Mouse (Mus musculus): ENCODE data around the gene C87499.

The C87499 gene

GRCm38 (mm10) chr4:88634311-88634710 is at the start of gene C87499:
TSS of gene C87499 (minus strand) at chr4:88634411.
- no peak for DNase-seq

GRCm38 (mm10) chr4:88683812-88684211 is 49.6 kb upstream of the C87499 start, which contains the start of gene Ifna2:
TSS of gene Ifna2 (minus strand) at chr4:88683912.
- DNase-seq, result no peak

- DNase-seq, result no peak
These were observed 47.1 kb upstream of the C87499 start for GRCm38 (mm10) chr4:88681353-88681752.

- DNase-seq, result no peak
These were observed 46.2 kb upstream of the C87499 start for GRCm38 (mm10) chr4:88680362-88680761.

- DNase-seq, result no peak
These were observed 42.6 kb upstream of the C87499 start, which contains the start of gene Ifna16 for GRCm38 (mm10) chr4:88676824-88677223. TSS of gene Ifna16 (minus strand) at chr4:88676924.

GRCm38 (mm10) chr4:88655461-88655860 is 21.2 kb upstream of the C87499 start:
- peak; percentile 24 for DNase-seq

- DNase-seq, result no peak
These were observed 19.4 kb upstream of the C87499 start for GRCm38 (mm10) chr4:88653644-88654043.

GRCm38 (mm10) chr4:88644359-88644758 is 10.1 kb upstream of the C87499 start, which contains the start of gene Ifna13:
TSS of gene Ifna13 (minus strand) at chr4:88644459.
- no peak for DNase-seq

- DNase-seq, result no peak
These were observed 8.3 kb upstream of the C87499 start for GRCm38 (mm10) chr4:88642526-88642925.

- peak; percentile 94 for DNase-seq
These were observed 7.0 kb upstream of the C87499 start for GRCm38 (mm10) chr4:88641077-88641831.

- no peak for DNase-seq
These were observed 6.5 kb upstream of the C87499 start for GRCm38 (mm10) chr4:88640704-88641076.

- no peak for DNase-seq
These were observed 30.9 kb downstream of the C87499 start, which contains the start of gene Ifna12 for GRCm38 (mm10) chr4:88603276-88603675. TSS of gene Ifna12 (minus strand) at chr4:88603376.

- no peak for DNase-seq
These were observed 41.9 kb downstream of the C87499 start, which contains the start of gene Ifna9 for GRCm38 (mm10) chr4:88592285-88592684. TSS of gene Ifna9 (minus strand) at chr4:88592385.

Measured in kidney, adult 18-20 months (tissue).